Mouse (Mus musculus) lung, postnatal 0 days (tissue): ENCODE measurements around the gene Pabpn1l. TPM values are rescaled to one million over a fixed set of nuclear protein-coding genes. Genes with fewer than 3 reads are reported as not detected.

ENCODE experiments used
- ATAC-seq: fragments of 200-750 bp; cut with Nextera tagmentation; 2 replicates; pipeline ENCODE4 v1.8.0; 2017; ENCODE audit warnings: moderate library complexity
- DNase-seq: peaks from one replicate; pipeline ENCODE4 v3.0.0-alpha.2; 2016; ENCODE audit warnings: low spot score
- H3K27ac ChIP-seq: fragments of 300-500 bp; sonication (generic); 2 replicates; pipeline ENCODE4 v1.5.1; 2014; ENCODE audit warnings: antibody characterized with exemption, mild to moderate bottlenecking, low read length, mixed read lengths
- H3K27me3 ChIP-seq: fragments of 300-500 bp; sonication (generic); replicated peaks from 2 replicates; pipeline ENCODE4 v1.6.1; 2014; ENCODE audit warnings: low read length, mixed read lengths; ENCODE audit not compliant: insufficient read depth
- H3K36me3 ChIP-seq: fragments of 300-500 bp; sonication (generic); 2 replicates; pipeline ENCODE4 v1.6.1; 2014; ENCODE audit warnings: low read length, mixed read lengths; ENCODE audit not compliant: insufficient read depth
- H3K4me1 ChIP-seq: fragments of 300-500 bp; sonication (generic); 2 replicates; pipeline ENCODE4 v1.6.1; 2014; ENCODE audit warnings: antibody characterized with exemption, low read depth, low read length, mixed read lengths; ENCODE audit not compliant: insufficient read depth
- H3K4me2 ChIP-seq: fragments of 300-500 bp; sonication (generic); replicated peaks from 2 replicates; pipeline ENCODE4 v1.6.1; 2014; ENCODE audit warnings: low read depth, mild to moderate bottlenecking, low read length, moderate library complexity, mixed read lengths
- H3K4me3 ChIP-seq: fragments of 300-500 bp; sonication (generic); 2 replicates; pipeline ENCODE4 v1.5.1; 2014; ENCODE audit warnings: low read depth, low read length
- H3K9ac ChIP-seq: fragments of 300-500 bp; sonication (generic); replicated peaks from 2 replicates; pipeline ENCODE4 v1.6.1; 2014; ENCODE audit warnings: low read depth, mild to moderate bottlenecking
- H3K9me3 ChIP-seq: fragments of 300-500 bp; sonication (generic); 2 replicates; pipeline ENCODE4 v1.6.1; 2016; ENCODE audit warnings: low read length, mixed read lengths
- CTCF ChIP-seq: IDR thresholded peaks from 2 replicates; pipeline ENCODE4 v1.5.1; 2016; ENCODE audit warnings: antibody characterized with exemption, mild to moderate bottlenecking
- EP300 ChIP-seq: IDR thresholded peaks from 2 replicates; pipeline ENCODE4 v1.6.1; 2016; ENCODE audit warnings: antibody characterized with exemption, mild to moderate bottlenecking, control low read depth
- whole genome bisulfite sequencing: fragments of 180-500 bp; shearing (Covaris S2); extraction: QIAGEN DNeasy Blood & Tissue Kit; methylation state at CpG from one replicate; pipeline ENCODE4 v1.1.7; 2014; 5-methylcytosine and 5-hydroxymethylcytosine counted together
- polyA plus RNA-seq: library from polyadenylated mRNA; unstranded; fragments of >200 nt; fragmentation: Nextera tagmentation; extraction: Ambion mirVana; gene quantifications from 2 replicates; pipeline ENCODE4 v1.2.1, GENCODE M21; 2015

Pabpn1l gene
- polyA plus RNA-seq, 1 experiment from 2014 or later, result not detected

DNA sequence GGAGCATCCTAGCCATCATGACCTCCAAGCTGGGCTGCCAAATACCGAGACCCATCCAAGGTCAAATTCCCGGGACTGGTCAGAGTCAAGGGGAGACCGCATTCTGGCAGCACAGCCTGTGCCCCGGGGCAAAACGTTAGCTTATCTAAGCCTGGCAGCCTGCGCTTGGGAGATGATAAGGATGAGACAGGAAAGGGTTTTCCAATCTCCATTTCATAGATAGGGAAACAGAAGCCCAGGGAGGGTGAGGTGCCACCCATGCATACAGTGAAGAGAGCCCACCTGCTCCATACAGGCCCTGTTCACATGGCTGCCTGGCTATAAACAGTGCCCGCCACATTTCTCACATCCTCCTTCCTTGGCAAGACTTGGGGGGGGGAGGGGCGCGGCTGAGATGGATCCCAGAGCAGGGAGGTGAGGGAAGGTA is 43.8 kb upstream of the Pabpn1l start:
- 26% methylated on average over 9 of the region's 9 CpGs for WGBS

DNA sequence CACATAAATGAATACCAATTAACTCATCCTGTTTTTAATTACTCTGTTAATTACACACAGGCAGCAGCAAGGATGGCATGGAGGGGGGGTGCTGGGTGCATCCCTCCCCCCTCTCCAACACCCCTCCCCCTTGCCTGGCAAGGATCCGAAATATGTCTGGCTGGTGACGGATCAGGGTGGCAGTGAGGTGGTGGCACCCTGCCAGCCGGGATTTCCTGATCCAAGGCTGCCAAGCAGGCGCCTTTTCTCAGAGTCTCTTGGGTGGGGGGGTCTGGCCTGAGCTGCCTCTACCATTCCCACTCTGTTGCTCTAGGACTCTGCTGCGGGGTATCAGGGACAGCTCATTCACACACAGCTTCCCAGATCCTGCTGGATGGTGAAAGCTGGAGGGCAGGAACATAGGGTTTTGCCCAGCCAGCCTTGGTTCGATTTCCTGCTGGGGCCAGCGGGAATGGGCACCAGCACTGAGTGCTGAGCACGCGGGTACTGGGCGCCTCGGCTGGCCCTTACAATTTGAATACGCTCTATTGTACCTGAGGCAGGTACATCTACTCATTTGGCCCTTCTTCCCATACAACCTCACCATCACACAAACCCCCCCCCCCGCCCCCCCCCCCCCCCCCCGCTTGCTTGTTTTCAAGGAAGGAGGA is 43.3 kb upstream of the Pabpn1l start:
- no peaks in the 10 kb centered on the region for H3K36me3 ChIP-seq
- H3K27me3 ChIP-seq, result no peaks in the 10 kb centered on the region
- no peak overlapping the region for H3K9ac ChIP-seq
- no peak overlapping the region; the same call in 1 of the 2 replicates for H3K4me2 ChIP-seq
- DNase-seq (peak; percentile 76), ATAC-seq (peak; percentile 68)
- H3K4me3 ChIP-seq, result no peak overlapping the region
- 39% methylated on average over 12 of the region's 14 CpGs for WGBS
- peak overlapping the region; percentile 82 for H3K27ac ChIP-seq
- no peaks in the 10 kb centered on the region for H3K9me3 ChIP-seq
- peaks cover 28% of the 10 kb centered on the region for H3K4me1 ChIP-seq
- TF ChIP-seq EP300 (no peak; the same call in none of the 2 replicates), CTCF (no peak)

More for the DNA sequence above, 43.8 kb upstream of the Pabpn1l start:
- peaks cover 26% of the 10 kb centered on the region for H3K4me1 ChIP-seq
- no peak overlapping the region for H3K9ac ChIP-seq
- peak overlapping the region; percentile 82 for H3K27ac ChIP-seq
- no peak overlapping the region; the same call in 1 of the 2 replicates for H3K4me2 ChIP-seq
- ATAC-seq, result peak; percentile 11; the same call in 1 of the 2 replicates
- no peaks in the 10 kb centered on the region for H3K27me3 ChIP-seq
- no peaks in the 10 kb centered on the region for H3K36me3 ChIP-seq
- peak; percentile 37 for DNase-seq
- no peak overlapping the region for H3K4me3 ChIP-seq
- TF ChIP-seq CTCF (no peak), EP300 (peak; percentile 65; the same call in 1 of the 2 replicates)
- no peaks in the 10 kb centered on the region for H3K9me3 ChIP-seq

DNA sequence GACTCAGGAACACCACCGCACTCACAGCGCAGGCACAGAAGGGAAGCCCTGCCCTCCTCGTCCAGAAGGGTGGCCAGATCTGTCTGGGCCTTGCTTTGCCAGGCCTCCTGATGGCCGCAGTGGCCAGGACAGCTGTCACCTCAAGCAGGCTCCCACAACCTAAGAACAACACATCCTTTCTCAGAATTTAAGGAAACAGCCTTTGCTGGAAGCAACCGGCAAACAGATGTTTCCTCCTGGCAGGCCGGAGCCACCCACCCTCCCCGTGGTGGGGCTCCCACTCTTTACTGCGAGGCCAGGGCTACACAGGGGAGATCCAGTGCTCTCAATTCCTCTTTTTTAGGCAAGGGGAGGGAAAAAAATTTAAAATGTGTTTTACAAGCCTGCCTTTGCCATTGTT is 42.7 kb upstream of the Pabpn1l start:
- peaks cover 28% of the 10 kb centered on the region for H3K4me1 ChIP-seq
- H3K27ac ChIP-seq, result peak overlapping the region; percentile 82
- peak; percentile 79 for ATAC-seq
- H3K27me3 ChIP-seq, result no peaks in the 10 kb centered on the region
- no peaks in the 10 kb centered on the region for H3K9me3 ChIP-seq
- H3K4me3 ChIP-seq, result no peak overlapping the region
- no peak overlapping the region for H3K9ac ChIP-seq
- DNase-seq, result peak; percentile 82
- 22% methylated on average over 8 of the region's 8 CpGs for WGBS
- TF ChIP-seq CTCF, result peak; percentile 47
- peak; percentile 86 for TF ChIP-seq EP300
- no peaks in the 10 kb centered on the region for H3K36me3 ChIP-seq
- no peak overlapping the region for H3K4me2 ChIP-seq

DNA sequence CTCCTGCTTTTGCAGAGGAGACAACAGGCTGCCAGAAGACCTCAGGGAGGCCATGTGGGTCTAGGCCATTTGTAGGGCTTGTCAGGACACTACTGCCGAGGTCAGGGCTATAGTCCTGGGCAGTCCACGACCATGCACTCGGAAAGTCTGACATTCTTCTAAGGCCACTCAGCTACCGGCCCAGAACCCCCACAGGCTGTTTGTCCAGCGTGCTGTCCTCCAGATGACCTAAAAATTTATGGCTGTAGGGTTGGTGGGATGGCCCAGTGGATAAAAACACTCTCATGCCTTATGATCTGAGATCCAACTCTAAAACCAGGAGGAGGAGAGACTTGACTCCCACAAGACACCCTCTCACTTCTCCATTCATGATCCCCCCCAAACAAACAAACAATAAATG is 41.1 kb upstream of the Pabpn1l start:
- Histone ChIP-seq H3K27ac (no peak overlapping the region), H3K4me3 (no peak overlapping the region), H3K36me3 (no peaks in the 10 kb centered on the region), H3K9ac (no peak overlapping the region), H3K27me3 (no peaks in the 10 kb centered on the region), H3K4me2 (no peak overlapping the region), H3K9me3 (no peaks in the 10 kb centered on the region), H3K4me1 (peaks cover 31% of the 10 kb centered on the region)
- DNase-seq (no peak), ATAC-seq (no peak)
- WGBS, result 45% methylated on average over 5 of the region's 5 CpGs
- TF ChIP-seq EP300, result no peak
- TF ChIP-seq CTCF, result no peak

DNA sequence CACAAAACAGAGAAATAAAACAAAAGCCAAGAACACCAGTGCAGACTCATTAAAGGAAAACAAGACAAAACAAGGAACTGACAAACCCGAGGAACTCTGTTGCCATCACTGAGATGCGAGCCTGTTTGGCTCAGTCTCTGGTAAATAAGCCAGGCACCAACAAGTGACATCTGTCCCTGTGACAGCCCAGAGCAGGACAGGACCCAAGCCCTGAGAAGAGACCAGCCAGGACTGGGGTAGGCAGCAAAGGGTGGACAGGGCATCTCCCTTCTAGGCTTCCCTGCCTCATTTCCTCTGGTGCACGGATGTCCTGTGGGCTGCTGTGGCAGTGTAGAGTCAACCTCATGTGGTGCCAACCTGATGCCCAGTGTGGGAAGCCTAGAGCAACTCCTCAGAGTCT is 40.6 kb upstream of the Pabpn1l start:
- no peak for DNase-seq
- ATAC-seq, result no peak
- Histone ChIP-seq H3K27ac (0 out of 2 replicates have a peak overlapping the region, but pooled peaks have one; percentile 27), H3K4me2 (no peak overlapping the region), H3K4me1 (peaks cover 33% of the 10 kb centered on the region), H3K4me3 (no peak overlapping the region), H3K9me3 (no peaks in the 10 kb centered on the region), H3K9ac (no peak overlapping the region), H3K36me3 (no peaks in the 10 kb centered on the region), H3K27me3 (no peaks in the 10 kb centered on the region)
- TF ChIP-seq EP300, result no peak
- TF ChIP-seq CTCF, result no peak
- 48% methylated on average over 3 of the region's 3 CpGs for WGBS

DNA sequence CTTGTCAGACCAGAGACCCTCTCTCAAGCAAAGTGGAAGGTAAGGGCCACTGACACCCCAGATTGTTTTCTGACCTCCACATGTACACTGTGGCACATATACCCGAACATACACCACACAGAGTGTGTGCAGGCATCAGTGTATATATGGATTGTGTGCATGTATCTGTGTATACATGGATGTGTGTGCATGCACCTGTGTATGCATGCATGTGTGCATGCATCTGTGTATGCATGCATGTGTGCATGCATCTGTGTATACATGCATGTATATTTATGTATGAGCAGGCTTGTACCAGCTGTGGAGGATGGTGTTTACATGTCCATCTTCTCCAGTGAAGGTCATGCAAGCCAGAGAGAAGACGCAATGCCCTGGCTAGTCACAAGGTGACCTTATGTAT is 39.4 kb upstream of the Pabpn1l start:
- H3K4me1 ChIP-seq, result peaks cover 30% of the 10 kb centered on the region

More for the DNA sequence above, 39.4 kb upstream of the Pabpn1l start:
- no peaks in the 10 kb centered on the region for H3K9me3 ChIP-seq
- ATAC-seq, result no peak
- H3K27ac ChIP-seq, result no peak overlapping the region
- no peak for TF ChIP-seq EP300
- TF ChIP-seq CTCF, result no peak
- no peaks in the 10 kb centered on the region for H3K27me3 ChIP-seq
- no peak overlapping the region for H3K4me3 ChIP-seq
- no peak overlapping the region for H3K9ac ChIP-seq
- DNase-seq, result no peak
- no peaks in the 10 kb centered on the region for H3K36me3 ChIP-seq
- H3K4me2 ChIP-seq, result no peak overlapping the region
- 62% methylated on average over 2 of the region's 2 CpGs for WGBS
